Mouse (Mus musculus) adrenal gland, adult (tissue): ENCODE measurements at regions not wholly inside any gene's neighbourhood (a gene's known extent, or its start where the extent isn't known, plus 50 kb on each side); places are given as distances from the start of the nearest gene placed in this dataset.

Experiments
- DNase-seq, 2 experiments: peaks; one replicate each; pipeline ENCODE4 v3.0.0; 2022 to 2023; ENCODE audit warnings: low spot score in 1 of 2; ENCODE audit not compliant: inconsistent age in 2 of 2

DNA sequence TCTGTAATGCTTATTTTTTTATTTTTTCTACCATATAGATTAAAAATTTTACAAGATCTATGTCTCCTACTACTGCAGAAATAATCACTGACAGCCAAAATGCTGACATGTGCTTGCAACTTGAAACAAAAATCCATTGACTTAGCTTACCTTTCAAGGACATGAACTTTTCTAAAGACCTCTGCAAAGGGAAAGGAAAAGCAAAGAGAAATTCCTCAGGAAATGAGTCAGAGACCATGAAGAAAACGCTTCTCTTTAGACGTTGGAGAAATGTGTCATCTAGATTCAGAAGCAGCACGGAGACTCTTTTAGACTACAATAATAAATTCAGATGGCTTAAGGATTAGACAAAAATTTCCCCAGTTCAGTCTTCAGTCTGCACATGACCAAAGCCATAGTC lies 2188.6 kb upstream of the Tenm3 start:
- DNase-seq, result no peak

DNA sequence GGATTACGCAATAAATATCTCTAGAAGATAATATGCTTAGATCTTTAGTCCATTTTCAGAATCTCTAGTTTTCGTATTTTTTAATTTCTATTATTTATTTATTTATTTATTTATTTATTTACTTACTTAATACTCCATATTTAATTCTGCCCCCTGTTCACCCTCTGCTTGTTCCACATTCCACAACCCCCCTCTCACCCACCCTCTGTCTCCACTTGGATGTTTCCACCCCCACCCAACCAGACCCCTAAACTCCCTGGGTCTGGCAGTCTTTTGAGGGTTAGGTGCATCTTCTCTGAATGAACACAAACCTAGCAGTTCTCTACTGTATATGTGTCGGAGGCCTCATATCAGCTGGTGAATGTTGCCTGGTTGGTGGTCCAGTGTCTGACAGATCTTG lies 2166.8 kb upstream of the Tenm3 start:
- DNase-seq, result no peak

DNA sequence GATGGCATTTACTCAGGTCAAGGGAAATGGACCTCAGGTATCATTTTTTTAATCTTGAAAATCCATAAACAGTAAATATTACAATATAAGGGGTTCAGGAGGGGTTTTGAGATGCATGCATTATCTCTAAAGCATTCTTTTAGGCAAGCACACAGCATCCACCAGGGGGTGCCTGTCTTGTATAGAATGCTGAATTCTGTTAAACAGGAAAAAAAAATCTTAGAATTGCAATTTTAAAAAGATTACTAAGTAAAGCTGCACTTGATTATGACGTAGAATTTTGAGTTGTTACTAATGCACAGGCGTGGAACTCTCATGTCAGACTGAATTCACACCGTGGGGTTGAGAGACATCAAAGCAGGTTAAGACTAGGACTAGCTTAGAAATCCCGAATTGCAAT lies 2123.6 kb upstream of the Tenm3 start:
- no peak for DNase-seq

DNA sequence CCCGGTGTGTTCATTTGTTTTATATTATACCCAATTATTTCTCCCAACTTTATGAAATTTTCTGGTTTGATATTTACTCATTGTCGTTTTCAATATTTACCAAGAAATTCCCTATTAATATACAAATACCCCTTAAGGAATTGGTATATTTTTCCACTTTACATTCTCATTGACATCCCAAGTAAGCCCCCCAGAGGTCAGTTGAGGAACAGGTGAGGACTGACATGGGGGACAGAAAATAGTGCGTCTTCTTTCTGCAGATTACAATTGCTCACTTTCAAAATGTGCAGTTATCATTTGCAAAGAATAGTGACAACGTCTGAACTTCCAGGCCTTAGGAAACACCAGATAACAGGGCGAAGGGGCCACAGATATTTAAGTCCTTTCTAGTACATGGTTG lies 2073.8 kb upstream of the Tenm3 start:
- no peak for DNase-seq

DNA sequence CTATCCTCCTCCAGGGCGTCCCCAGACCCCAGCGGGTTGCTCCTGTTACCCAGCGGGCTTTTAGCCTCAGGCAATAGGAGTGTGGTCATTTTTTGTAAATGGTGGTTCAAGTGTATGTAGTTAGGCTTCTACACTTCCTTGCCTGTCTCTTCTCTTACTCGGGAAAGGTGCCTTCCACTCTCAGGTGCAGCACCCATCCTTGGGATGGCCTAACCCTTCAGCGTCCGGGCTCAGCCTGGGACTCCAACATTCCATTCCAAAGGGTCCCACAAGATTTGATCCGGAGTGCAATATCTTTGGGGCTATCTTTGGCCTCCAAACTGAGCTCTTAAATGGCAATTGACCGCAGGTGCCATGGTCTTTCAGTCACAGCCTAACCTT lies 2073.0 kb upstream of the Tenm3 start:
- DNase-seq, result no peak

DNA sequence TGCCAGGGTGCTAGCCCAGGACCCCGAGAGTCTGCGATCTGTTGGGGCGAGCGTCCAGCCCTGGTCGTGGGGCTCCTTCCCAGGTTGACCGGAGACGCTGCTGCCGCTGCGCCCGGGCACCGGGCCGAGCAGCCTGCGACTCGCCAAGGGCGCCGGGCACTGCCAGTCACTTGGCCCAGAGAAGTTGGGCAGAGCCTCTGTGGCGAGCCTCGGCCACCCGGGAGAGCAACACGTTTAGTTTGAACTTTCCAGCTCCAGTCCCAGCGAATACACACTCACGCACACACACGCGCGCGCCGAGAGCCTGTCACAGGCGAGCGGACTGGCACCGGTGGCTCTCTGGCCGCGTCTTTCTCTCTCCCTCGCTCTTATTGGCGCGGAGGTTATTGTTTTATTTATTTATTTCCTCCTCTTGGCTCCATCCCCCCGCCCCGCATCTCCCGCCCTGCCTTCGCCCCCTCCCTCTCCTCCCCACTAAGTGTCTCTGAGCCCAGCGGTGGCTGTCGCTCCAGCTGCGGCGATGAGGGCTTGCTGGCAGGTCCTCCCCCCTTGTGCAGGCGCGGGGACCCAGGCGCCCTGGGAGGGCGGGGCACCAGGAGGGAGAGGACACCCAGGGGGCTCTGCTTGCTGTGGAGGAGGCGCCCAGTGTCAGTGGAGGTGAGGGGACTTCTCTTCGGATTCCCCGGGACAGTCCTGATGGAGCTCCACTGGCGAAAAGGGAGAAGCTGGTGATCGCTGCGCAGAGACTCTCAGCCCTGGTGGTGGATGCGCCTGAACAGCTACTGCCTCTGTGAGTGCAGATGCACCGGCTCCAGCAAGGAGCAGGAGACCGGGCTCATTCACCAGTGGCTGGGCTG lies 2072.4 kb upstream of the Tenm3 start:
- DNase-seq, result peak; percentile 9 to 30

DNA sequence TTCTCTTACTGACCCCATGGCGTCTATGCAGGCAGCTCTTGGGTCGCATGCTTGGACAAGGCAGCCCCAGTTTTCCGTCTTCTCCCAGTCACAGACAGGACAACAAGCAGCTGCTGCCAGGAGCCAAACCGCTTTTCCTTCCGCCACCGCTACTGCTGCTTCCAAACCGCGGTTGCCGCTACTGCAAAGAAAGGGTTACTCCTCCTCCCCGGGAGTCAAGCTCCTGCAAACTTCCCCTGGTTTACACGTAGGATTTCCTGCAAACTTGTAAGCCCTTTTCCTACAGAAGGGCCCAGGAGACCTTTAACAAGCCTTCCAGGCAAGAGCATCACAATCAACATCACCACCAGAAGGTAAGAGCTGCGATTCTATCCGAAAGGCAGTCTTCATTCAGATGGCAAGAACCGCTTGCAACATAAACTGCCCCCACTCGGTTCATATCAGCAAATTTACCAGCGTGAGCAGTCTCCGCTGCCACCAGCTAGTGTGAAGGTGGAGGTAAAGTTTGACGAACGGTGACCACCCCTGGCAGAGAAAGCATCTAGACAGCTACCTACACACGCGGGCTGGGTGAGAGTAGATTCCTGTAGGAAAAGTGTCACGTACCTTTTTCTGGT lies 2071.6 kb upstream of the Tenm3 start:
- peak; percentile 3 to 19 for DNase-seq

DNA sequence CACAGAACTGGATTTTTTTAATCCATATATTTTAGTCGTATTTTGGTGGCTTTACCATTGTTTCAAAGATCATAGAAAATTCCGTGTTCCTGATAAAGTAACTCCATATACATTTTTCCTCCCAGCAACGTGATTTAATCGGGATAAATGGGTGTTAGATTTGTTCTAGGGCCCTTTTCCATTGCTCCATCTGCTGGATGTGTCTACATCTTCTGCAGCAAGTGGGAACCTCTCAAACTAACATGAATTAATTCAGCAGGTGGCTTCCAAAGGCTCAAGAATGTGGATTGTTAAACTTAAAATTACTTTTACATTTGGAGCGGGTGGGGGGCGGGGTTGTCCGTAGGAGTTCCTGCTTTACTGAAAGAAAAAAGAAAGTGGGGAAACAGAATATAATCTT lies 2070.9 kb upstream of the Tenm3 start:
- no peak for DNase-seq

DNA sequence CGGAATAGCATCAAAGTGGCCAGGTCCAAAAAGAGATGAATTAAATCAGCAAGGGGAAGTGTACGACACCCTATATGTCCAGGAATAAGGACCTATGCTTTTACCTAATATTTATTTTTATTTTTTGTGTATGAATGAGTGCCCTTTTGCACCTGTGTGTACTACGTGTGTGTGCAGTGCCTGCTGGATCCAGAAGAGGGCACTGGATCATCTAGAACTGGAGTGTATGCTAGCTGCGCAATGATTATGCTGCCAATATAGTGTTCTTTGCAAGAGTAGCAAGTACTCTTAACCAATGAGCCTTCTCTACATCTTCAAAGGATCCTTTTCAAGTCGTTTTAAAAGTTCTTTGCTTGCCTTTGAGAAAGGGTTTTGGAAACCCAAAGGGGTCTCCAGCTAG lies 2034.4 kb upstream of the Tenm3 start:
- DNase-seq, result no peak
